Mouse (Mus musculus): ENCODE results near the gene Ucp2.

GRCm38 (mm10) chr7:100464248-100464647 is 28.9 kb upstream of the Ucp2 start:
- no peak for TF ChIP-seq CTCF (conservative IDR thresholded peaks at IDR 0.05; ENCODE audit: insufficient read depth, insufficient read length, low read depth, low read length)
- no peak for TF ChIP-seq POLR2A (IDR thresholded peaks at IDR 0.05; ENCODE audit: low read depth, low read length)
